Mouse (Mus musculus): ENCODE results near the gene Psg16. TPM values are rescaled to one million over a fixed set of nuclear protein-coding genes. Genes with fewer than 3 reads are reported as not detected.

Psg16 gene
- total and polyA plus RNA-seq, 3 experiments, result 0.27 TPM; not detected in 2

DNA sequence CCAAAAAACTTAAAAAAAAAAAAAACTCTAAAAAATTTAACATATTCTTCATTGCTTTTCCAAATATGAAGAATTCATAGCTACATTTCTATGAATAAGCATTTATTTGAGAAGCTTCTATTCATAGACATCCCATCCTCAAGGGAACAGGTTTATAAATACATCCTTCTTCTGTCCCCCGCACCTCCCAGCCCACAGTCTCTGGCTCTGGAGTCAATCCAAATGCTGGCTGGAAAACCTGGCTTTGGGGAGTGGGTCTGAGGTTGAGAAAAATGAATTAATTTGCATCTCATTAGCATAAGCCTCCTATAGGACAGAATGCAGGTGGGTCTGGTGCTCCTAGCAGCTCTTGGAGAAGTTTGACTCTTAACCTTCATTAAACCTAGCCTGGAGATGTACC is 28.1 kb upstream of the Psg16 start:
- peaks cover 3 to 10% of the 10 kb centered on the region in 2 experiments; a peak in 3 of 4 replicates for H3K4me1 ChIP-seq (ENCODE audit: control insufficient read depth in 1 of 2, insufficient read depth in 2 of 2)
- H3K79me2 ChIP-seq (replicated peaks; ENCODE audit: control insufficient read depth, extremely low read depth, insufficient read depth, poor library complexity, severe bottlenecking), result no peaks in the 10 kb centered on the region
- H3K27ac ChIP-seq (ENCODE audit: insufficient read depth, low read depth), result no peak overlapping the region
- in situ Hi-C loops (cut with MboI; ENCODE audit: low pct_ligation_motif_present, low pct_unique_long_range_greater_than_20kb, low sequenced_read_pairs) (no loop called here), dilution Hi-C loops (cut with MboI; ENCODE audit: extremely low pct_ligation_motif_present, extremely low pct_unique_long_range_greater_than_20kb, low sequenced_read_pairs) (no loop called here)
- H3K27me3 ChIP-seq (replicated peaks), result no peaks in the 10 kb centered on the region
- peaks cover 2% of the 10 kb centered on the region for H3K9me3 ChIP-seq (replicated peaks; ENCODE audit: low read length)
- H3K36me3 ChIP-seq (replicated peaks in 1 of 2; ENCODE audit: control insufficient read depth in 1 of 2, insufficient read depth in 1 of 2, low read length in 1 of 2), result no peaks in the 10 kb centered on the region
- H3K4me3 ChIP-seq (replicated peaks in 1 of 3; ENCODE audit: low read depth in 2 of 3, low read length in 2 of 3, poor library complexity in 1 of 3), result no peak overlapping the region
- H3K9ac ChIP-seq (ENCODE audit: insufficient read depth, low read depth), result no peak overlapping the region
- no peak for DNase-seq (ENCODE audit: extremely low read depth)
- TF ChIP-seq E2F4 (IDR thresholded peaks at IDR 0.05; ENCODE audit: insufficient replicate concordance, low read depth, low read length) (no peak), POLR2A (IDR thresholded peaks at IDR 0.05; ENCODE audit: low read depth, low read length) (no peak), RCOR1 (conservative IDR thresholded peaks at IDR 0.05; ENCODE audit: low read depth, low read length) (no peak), PAX5 (IDR thresholded peaks at IDR 0.05; ENCODE audit: low read length) (no peak), USF1 (IDR thresholded peaks at IDR 0.05; ENCODE audit: low read depth, low read length) (no peak), UBTF (IDR thresholded peaks at IDR 0.05; ENCODE audit: low read depth, low read length) (no peak), CHD2 (IDR thresholded peaks at IDR 0.05; ENCODE audit: low read length) (no peak), CTCF (conservative IDR thresholded peaks at IDR 0.05 in 1 of 2, IDR thresholded peaks at IDR 0.05 in 1 of 2; ENCODE audit: low read depth in 2 of 2, low read length in 2 of 2) (no peak)
- no peak overlapping the region for H3K4me2 ChIP-seq (ENCODE audit: insufficient read depth, low read depth, poor library complexity, severe bottlenecking)

DNA sequence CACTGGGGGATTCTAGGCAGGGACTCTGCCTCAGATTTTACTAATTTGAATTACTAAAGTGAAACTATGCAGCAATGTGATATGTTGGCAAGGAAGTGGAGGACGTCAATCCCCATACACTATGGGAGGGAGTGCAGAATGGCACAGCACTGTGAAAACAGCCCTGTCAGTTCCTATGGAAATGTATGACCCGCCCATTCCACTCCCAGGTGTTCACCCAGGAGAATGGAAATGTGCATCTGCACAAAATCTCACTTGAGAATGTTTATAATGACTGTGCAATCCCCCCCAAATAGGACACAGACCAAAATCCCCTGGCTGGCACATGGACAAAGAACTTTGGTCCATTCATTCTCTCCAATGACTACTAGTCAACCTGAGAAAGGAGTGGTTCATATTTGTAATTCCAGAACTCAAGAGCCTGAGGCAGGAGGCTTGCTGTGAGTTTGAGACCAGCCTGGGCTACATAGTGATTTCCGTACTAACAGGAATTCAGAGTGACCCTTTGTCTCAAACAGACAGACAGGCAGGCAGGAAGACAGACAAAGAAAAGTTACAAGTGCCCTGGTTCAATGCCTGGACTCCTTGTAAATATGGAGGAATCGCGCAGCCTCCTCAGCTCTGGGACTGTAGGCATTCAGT is 26.7 kb upstream of the Psg16 start:
- Histone ChIP-seq H3K4me3 (replicated peaks in 1 of 3; ENCODE audit: low read depth in 2 of 3, low read length in 2 of 3, poor library complexity in 1 of 3) (no peak overlapping the region), H3K27me3 (replicated peaks) (no peaks in the 10 kb centered on the region), H3K9me3 (replicated peaks; ENCODE audit: low read length) (peaks cover 2% of the 10 kb centered on the region), H3K9ac (ENCODE audit: insufficient read depth, low read depth) (no peak overlapping the region), H3K36me3 (replicated peaks in 1 of 2; ENCODE audit: control insufficient read depth in 1 of 2, insufficient read depth in 1 of 2, low read length in 1 of 2) (no peaks in the 10 kb centered on the region), H3K4me2 (ENCODE audit: insufficient read depth, low read depth, poor library complexity, severe bottlenecking) (no peak overlapping the region), H3K27ac (ENCODE audit: insufficient read depth, low read depth) (no peak overlapping the region), H3K4me1 (ENCODE audit: control insufficient read depth in 1 of 2, insufficient read depth in 2 of 2) (peaks cover 3 to 16% of the 10 kb centered on the region in 2 experiments; a peak in 3 of 4 replicates), H3K79me2 (replicated peaks; ENCODE audit: control insufficient read depth, extremely low read depth, insufficient read depth, poor library complexity, severe bottlenecking) (no peaks in the 10 kb centered on the region)
- dilution Hi-C loops (cut with MboI; ENCODE audit: extremely low pct_ligation_motif_present, extremely low pct_unique_long_range_greater_than_20kb, low sequenced_read_pairs) (no loop called here), in situ Hi-C loops (cut with MboI; ENCODE audit: low pct_ligation_motif_present, low pct_unique_long_range_greater_than_20kb, low sequenced_read_pairs) (no loop called here)
- no peak for DNase-seq (ENCODE audit: extremely low read depth)
- TF ChIP-seq PAX5 (IDR thresholded peaks at IDR 0.05; ENCODE audit: low read length), result no peak
- TF ChIP-seq JUN (IDR thresholded peaks at IDR 0.05; ENCODE audit: insufficient read depth, low read depth, low read length), result no peak

GRCm38 (mm10) chr7:17048431-17049190 is 25.2 kb upstream of the Psg16 start:
- Histone ChIP-seq H3K4me1 (ENCODE audit: control insufficient read depth in 1 of 2, insufficient read depth in 2 of 2) (peaks cover 3 to 16% of the 10 kb centered on the region in 2 experiments; a peak in 3 of 4 replicates), H3K27ac (ENCODE audit: insufficient read depth, low read depth) (no peak overlapping the region), H3K9me3 (replicated peaks; ENCODE audit: low read length) (peaks cover 3% of the 10 kb centered on the region), H3K4me2 (ENCODE audit: insufficient read depth, low read depth, poor library complexity, severe bottlenecking) (no peak overlapping the region), H3K4me3 (replicated peaks in 1 of 3; ENCODE audit: low read depth in 2 of 3, low read length in 2 of 3, poor library complexity in 1 of 3) (no peak overlapping the region), H3K36me3 (replicated peaks in 1 of 2; ENCODE audit: control insufficient read depth in 1 of 2, insufficient read depth in 1 of 2, low read length in 1 of 2) (no peaks in the 10 kb centered on the region), H3K27me3 (replicated peaks) (no peaks in the 10 kb centered on the region), H3K79me2 (replicated peaks; ENCODE audit: control insufficient read depth, extremely low read depth, insufficient read depth, poor library complexity, severe bottlenecking) (no peaks in the 10 kb centered on the region), H3K9ac (ENCODE audit: insufficient read depth, low read depth) (no peak overlapping the region)
- TF ChIP-seq JUND (conservative IDR thresholded peaks at IDR 0.05; ENCODE audit: low read depth, low read length) (no peak), BHLHE40 (IDR thresholded peaks at IDR 0.05; ENCODE audit: low read depth, low read length) (0 out of 2 replicates have a peak, but pooled peaks have one; percentile 9), IRF4 (IDR thresholded peaks at IDR 0.05; ENCODE audit: low read depth, low read length) (no peak), UBTF (IDR thresholded peaks at IDR 0.05; ENCODE audit: low read depth, low read length) (no peak), RAD21 (IDR thresholded peaks at IDR 0.05; ENCODE audit: low read depth, low read length) (no peak)
- no peak for DNase-seq (ENCODE audit: extremely low read depth)
- dilution Hi-C loops (cut with MboI; ENCODE audit: extremely low pct_ligation_motif_present, extremely low pct_unique_long_range_greater_than_20kb, low sequenced_read_pairs) (no loop called here), in situ Hi-C loops (cut with MboI; ENCODE audit: low pct_ligation_motif_present, low pct_unique_long_range_greater_than_20kb, low sequenced_read_pairs) (no loop called here)
